Mouse (Mus musculus) stomach, embryonic 16.5 days (tissue): ENCODE data around the gene Tlk2. TPM values are rescaled to one million over a fixed set of nuclear protein-coding genes. Genes with fewer than 3 reads are reported as not detected.
"Not testable (repeated sequence)": the region's sequence is repeated elsewhere in the genome, so short reads cannot be mapped to it uniquely, and the experiment has no call there.

ENCODE experiments used
- ATAC-seq: fragments of 200-750 bp; cut with Nextera tagmentation; 2 replicates; pipeline ENCODE4 v1.8.0; 2017; ENCODE audit warnings: moderate number of reproducible peaks, moderate TSS enrichment; ENCODE audit not compliant: insufficient read depth, low FRiP score
- H3K27ac ChIP-seq: fragments of 300-500 bp; sonication (generic); 2 replicates; pipeline ENCODE4 v1.5.1; 2014; ENCODE audit warnings: low read length
- H3K27me3 ChIP-seq: fragments of 300-500 bp; sonication (generic); 2 replicates; pipeline ENCODE4 v1.6.1; 2014; ENCODE audit warnings: low read length, control low read depth, mixed read lengths; ENCODE audit not compliant: control insufficient read depth, insufficient read depth
- H3K36me3 ChIP-seq: fragments of 300-500 bp; sonication (generic); 2 replicates; pipeline ENCODE4 v1.6.1; 2014; ENCODE audit warnings: low read length; ENCODE audit not compliant: control insufficient read depth, insufficient read depth
- H3K4me1 ChIP-seq: fragments of 300-500 bp; sonication (generic); 2 replicates; pipeline ENCODE4 v1.6.1; 2014; ENCODE audit warnings: low read length, control low read depth, mixed read lengths; ENCODE audit not compliant: control insufficient read depth, insufficient read depth
- H3K4me2 ChIP-seq: fragments of 300-500 bp; sonication (generic); 2 replicates; pipeline ENCODE4 v1.6.1; 2014; ENCODE audit warnings: low read depth, low read length, mixed read lengths
- H3K4me3 ChIP-seq: fragments of 300-500 bp; sonication (generic); replicated peaks from 2 replicates; pipeline ENCODE4 v1.5.1; 2014; ENCODE audit warnings: mild to moderate bottlenecking, low read length
- H3K9ac ChIP-seq: fragments of 300-500 bp; sonication (generic); 2 replicates; pipeline ENCODE4 v1.6.1; 2014; ENCODE audit warnings: low read length
- H3K9me3 ChIP-seq: fragments of 300-500 bp; sonication (generic); replicated peaks from 2 replicates; pipeline ENCODE4 v1.6.1; 2016; ENCODE audit warnings: low read length, control low read depth; ENCODE audit not compliant: control insufficient read depth
- WGBS: fragments of 180-500 bp; shearing (Covaris S2); extraction: QIAGEN DNeasy Blood & Tissue Kit; methylation state at CpG from one replicate; pipeline ENCODE4 v1.1.7; 2014; 5-methylcytosine and 5-hydroxymethylcytosine counted together
- polyA plus RNA-seq: library from polyadenylated mRNA; unstranded; fragments of >200 nt; fragmentation: Nextera tagmentation; extraction: Ambion mirVana; gene quantifications from 2 replicates; pipeline ENCODE4 v1.2.1, GENCODE M21; 2015

Tlk2 gene
- polyA plus RNA-seq: 10.5 TPM in 2 replicates

DNA sequence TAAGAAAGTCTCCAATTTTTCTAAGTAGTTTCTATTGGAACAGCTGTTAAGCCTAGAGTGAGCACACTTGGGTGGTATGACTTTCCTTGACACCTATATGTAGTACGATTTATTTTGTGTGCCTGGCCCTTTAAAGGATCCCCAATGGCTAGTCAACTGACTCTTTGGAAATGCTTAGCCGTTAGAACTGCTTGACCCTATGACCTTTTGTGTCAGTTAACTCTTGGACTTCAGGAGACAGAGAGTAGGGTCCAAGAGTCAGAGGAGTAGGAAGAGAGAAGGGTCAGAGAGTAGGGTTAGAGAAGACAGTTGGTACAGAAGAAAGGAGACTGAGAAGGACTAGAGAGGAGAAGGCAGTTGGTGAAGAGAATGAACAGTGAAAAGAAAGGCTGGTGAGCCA lies at the start of gene Tlk2:
TSS of gene Tlk2 (plus strand) at position 292 of the 400 bp plus-strand sequence.
- Histone ChIP-seq H3K36me3 (no peaks in the 10 kb centered on the region), H3K9me3 (no peaks in the 10 kb centered on the region), H3K9ac (no peak within 1 kb of the TSS), H3K4me2 (peak within 1 kb of the TSS; percentile 85; the same call in 1 of the 2 replicates), H3K27me3 (no peaks in the 10 kb centered on the region), H3K4me1 (peaks cover 15% of the 10 kb centered on the region), H3K27ac (0 out of 2 replicates have a peak within 1 kb of the TSS, but pooled peaks have one; percentile 97), H3K4me3 (peak within 1 kb of the TSS; percentile 63; the same call in 1 of the 2 replicates)
- no peak for ATAC-seq
- 52% methylated on average over 2 of the region's 2 CpGs for WGBS

DNA sequence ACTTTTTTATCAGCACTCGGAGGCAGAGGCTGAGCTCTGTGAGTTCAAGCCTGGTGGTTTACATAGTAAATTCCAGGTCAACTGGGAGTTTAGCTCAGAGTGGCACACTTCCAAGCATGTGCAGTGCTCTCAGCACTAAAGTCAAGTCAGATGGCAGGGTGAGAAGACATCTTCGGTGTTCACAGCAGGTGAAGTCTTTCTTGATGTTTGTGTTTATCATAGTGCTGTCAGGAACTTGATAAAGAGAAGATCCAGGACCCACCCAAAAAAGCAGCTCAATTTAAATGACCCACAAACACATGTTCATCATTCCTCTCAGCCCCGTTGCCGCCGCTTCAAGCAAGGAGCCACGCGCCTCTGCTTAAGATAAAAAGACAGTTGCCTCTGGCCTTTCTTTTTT lies 42.9 kb upstream of the Tlk2 start:
- H3K9me3 ChIP-seq: no peaks in the 10 kb centered on the region
- no peak overlapping the region for H3K4me3 ChIP-seq
- no peak overlapping the region for H3K27ac ChIP-seq
- no peak for ATAC-seq
- H3K36me3 ChIP-seq: peaks cover 12% of the 10 kb centered on the region
- H3K4me1 ChIP-seq: no peaks in the 10 kb centered on the region
- H3K27me3 ChIP-seq: no peaks in the 10 kb centered on the region
- H3K4me2 ChIP-seq: no peak overlapping the region
- WGBS: 80% methylated on average over 7 of the region's 7 CpGs
- H3K9ac ChIP-seq: no peak overlapping the region

- H3K9me3 ChIP-seq, H3K4me1 ChIP-seq, H3K4me2 ChIP-seq, H3K27ac ChIP-seq, H3K27me3 ChIP-seq, H3K9ac ChIP-seq, ATAC-seq, H3K4me3 ChIP-seq: not testable (repeated sequence)
- H3K36me3 ChIP-seq: peaks cover 13% of the 10 kb centered on the region
- 92% methylated on average over 2 of the region's 2 CpGs for WGBS
Measured at GRCm38 (mm10) chr11:105137255-105137654, 41.4 kb upstream of the Tlk2 start.

DNA sequence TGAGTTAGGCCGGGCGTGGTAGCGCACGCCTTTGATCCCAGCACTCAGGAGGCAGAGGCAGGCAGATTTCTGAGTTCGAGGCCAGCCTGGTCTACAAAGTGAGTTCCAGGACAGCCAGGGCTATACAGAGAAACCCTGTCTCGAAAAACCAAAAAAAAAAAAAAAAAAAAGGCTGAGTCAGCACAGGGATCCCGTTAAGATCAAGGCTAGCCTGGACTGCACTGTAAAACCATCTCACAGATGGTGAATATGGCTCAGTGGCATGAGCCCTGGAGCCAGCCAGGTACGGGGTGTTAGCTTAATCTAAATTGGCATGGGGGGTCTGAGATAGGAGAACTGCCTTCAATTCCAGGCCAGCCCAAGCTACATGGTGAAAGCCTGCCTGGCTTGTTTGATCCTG lies 38.1 kb upstream of the Tlk2 start:
- H3K27ac ChIP-seq, H3K9me3 ChIP-seq, H3K4me1 ChIP-seq, H3K9ac ChIP-seq, ATAC-seq, H3K4me3 ChIP-seq, H3K4me2 ChIP-seq, H3K27me3 ChIP-seq: not testable (repeated sequence)
- peaks cover 12% of the 10 kb centered on the region for H3K36me3 ChIP-seq
- 96% methylated on average over 7 of the region's 8 CpGs for WGBS

DNA sequence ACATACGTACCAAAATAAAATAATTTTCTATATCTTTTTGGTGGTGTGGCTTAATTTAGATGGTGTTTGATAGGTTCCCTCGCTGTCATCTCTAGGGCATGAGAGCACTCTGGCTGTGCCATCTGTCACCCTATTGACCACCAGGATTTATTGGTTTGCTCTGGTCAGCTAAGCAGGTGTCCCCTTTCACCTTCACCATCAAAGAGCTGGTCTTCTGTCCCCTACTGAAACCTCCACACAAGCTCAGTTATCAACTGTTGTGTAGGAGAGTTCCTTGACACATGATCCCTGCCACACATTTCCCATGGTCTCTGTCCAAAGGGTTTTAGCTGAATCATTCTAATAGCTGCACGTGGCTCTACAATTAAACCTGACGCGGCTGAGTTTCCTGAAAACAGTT lies 37.5 kb upstream of the Tlk2 start:
- no peak for ATAC-seq
- H3K4me2 ChIP-seq: no peak overlapping the region
- peaks cover 8% of the 10 kb centered on the region for H3K36me3 ChIP-seq
- 93% methylated on average over 5 of the region's 5 CpGs for WGBS
- no peaks in the 10 kb centered on the region for H3K4me1 ChIP-seq
- no peak overlapping the region for H3K4me3 ChIP-seq
- no peaks in the 10 kb centered on the region for H3K27me3 ChIP-seq
- no peak overlapping the region for H3K9ac ChIP-seq
- no peak overlapping the region for H3K27ac ChIP-seq
- H3K9me3 ChIP-seq: no peaks in the 10 kb centered on the region

DNA sequence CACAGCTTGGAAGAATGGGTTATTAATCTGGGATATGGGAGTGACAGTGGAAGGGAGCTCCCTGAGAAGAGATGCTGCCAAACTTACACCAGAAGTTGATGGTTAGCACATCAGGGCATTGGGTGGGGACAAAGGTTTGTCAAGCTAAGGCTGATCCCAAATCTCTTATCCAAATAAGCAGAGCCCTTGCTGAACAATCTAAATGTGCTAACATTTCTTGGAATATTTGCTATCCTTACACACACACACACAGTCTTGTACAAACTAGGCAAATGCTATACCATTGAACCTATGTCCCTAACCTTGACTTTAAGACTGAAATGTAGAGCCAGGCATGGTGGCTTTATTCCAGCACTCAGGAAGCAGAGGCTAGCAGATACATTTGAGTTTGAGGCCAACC lies 35.0 kb upstream of the Tlk2 start:
- H3K9ac ChIP-seq: no peak overlapping the region

GRCm38 (mm10) chr11:105144084-105144483 lies 34.5 kb upstream of the Tlk2 start:
- no peak for ATAC-seq
- H3K9ac ChIP-seq: no peak overlapping the region

More for the DNA sequence above, 35.0 kb upstream of the Tlk2 start:
- Histone ChIP-seq H3K4me2 (no peak overlapping the region), H3K9me3 (no peaks in the 10 kb centered on the region), H3K36me3 (peaks cover 8% of the 10 kb centered on the region), H3K27me3 (no peaks in the 10 kb centered on the region), H3K4me1 (no peaks in the 10 kb centered on the region), H3K4me3 (no peak overlapping the region), H3K27ac (no peak overlapping the region)
- ATAC-seq: no peak

DNA sequence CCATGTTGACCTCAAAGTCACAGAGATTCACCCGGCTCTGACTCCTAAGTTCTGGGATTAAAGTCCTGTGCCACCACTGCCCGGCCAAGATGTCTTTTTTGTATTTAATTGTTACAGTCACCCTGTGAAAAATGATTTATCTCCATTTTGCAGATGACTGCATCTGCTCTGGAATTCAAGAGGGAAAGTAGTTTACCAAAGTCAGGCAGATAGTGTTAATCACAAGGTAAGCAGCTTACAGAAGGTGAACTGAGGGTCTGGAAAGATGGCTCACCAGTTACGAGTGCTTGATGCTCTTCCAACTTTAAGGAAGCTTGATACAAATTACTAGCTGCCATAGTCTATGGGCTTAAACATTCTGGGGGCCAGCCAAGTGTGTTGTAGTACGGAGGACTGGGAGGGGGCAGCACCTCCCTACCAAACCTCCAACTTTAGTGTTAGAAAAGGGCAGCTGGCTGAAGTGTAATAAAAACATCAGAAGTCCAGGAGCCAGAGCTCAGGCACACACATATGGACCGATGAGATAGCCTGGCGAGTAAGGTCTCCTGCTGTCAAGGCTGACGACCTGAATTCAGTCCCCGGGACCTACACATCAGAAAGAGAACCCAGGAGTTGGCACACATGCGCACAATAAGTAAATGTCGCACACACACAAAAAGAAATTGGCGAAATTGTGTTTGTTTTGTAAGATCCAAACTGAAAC lies 33.9 kb upstream of the Tlk2 start:
- WGBS: 67% methylated on average over 11 of the region's 11 CpGs
- H3K36me3 ChIP-seq: peaks cover 4% of the 10 kb centered on the region
- ATAC-seq: no peak
- H3K4me3 ChIP-seq: no peak overlapping the region
- no peak overlapping the region for H3K4me2 ChIP-seq
- H3K9me3 ChIP-seq: no peaks in the 10 kb centered on the region
- H3K9ac ChIP-seq: no peak overlapping the region
- no peaks in the 10 kb centered on the region for H3K4me1 ChIP-seq
- no peaks in the 10 kb centered on the region for H3K27me3 ChIP-seq
- H3K27ac ChIP-seq: no peak overlapping the region

More at GRCm38 (mm10) chr11:105144084-105144483, 34.5 kb upstream of the Tlk2 start:
- no peaks in the 10 kb centered on the region for H3K9me3 ChIP-seq
- H3K4me3 ChIP-seq: no peak overlapping the region
- H3K4me2 ChIP-seq: no peak overlapping the region
- H3K27me3 ChIP-seq: no peaks in the 10 kb centered on the region
- WGBS: 85% methylated on average over 3 of the region's 3 CpGs
- H3K27ac ChIP-seq: no peak overlapping the region
- H3K4me1 ChIP-seq: no peaks in the 10 kb centered on the region
- peaks cover 8% of the 10 kb centered on the region for H3K36me3 ChIP-seq

DNA sequence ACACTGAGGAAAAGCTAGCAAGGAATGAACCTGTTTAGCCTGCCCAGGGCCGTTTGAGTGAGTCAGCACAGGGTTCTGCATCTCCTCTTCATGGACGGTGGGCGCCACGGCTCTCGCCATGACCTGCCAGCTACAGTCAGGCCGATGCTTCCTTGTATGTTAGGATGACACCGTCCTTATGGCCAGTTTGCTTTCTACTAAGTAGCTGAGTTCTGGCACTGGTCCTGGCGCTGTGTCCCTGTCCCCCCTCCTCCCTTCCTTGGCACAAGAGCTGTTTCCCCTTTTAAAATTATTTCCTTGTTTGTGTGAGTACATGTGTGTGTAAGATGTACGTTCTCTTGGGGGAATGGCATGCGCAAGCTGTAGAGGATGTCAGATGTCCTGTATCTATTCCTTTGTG lies 33.4 kb upstream of the Tlk2 start:
- H3K27ac ChIP-seq: no peak overlapping the region
- 0 out of 2 replicates have a peak, but pooled peaks cover 2% of the 10 kb centered on the region for H3K36me3 ChIP-seq
- ATAC-seq: no peak
- H3K9ac ChIP-seq: no peak overlapping the region
- H3K27me3 ChIP-seq: no peaks in the 10 kb centered on the region
- H3K4me2 ChIP-seq: no peak overlapping the region
- H3K9me3 ChIP-seq: no peaks in the 10 kb centered on the region
- H3K4me3 ChIP-seq: no peak overlapping the region
- H3K4me1 ChIP-seq: no peaks in the 10 kb centered on the region
- 72% methylated on average over 10 of the region's 10 CpGs for WGBS
